Comparison of ENCODE assay signal across 12 mouse cellular contexts in the genomic region with DNA sequence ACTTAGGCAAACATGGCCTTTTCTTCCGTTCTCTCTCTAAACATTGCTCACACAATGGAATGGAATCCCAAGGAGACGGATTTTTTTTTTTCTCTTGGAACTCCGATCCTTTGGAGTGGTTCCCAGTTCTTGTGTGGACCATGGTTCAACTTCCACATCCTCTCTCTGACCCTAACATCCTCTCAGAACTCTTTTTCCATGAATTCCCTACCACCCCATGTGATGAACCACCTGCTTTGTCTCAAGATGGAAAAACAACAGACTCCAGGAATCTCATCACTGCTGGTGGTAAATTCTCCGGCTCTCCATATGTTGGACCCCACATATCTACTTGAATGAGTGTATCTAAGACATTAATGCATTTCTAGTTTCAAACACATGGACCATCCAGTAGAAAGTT.
A peak's percentile ranks its signal among the peaks of the same experiment; 100 is the strongest.
DNase-seq lines count a peak whose midpoint lies in the region; ATAC-seq and TF ChIP-seq lines count a peak whose summit lies in the region.
"Had no signal": no experiment of that assay in that cellular context is flagged by ENCODE, and none has a peak within 500 bp of the region (broad histone marks: within the 10 kb centered on the region; RNA-seq: fewer than 3 reads in every experiment).

No protein-coding gene starts in this region.

- H3K9ac ChIP-seq in embryonic facial prominence, embryonic 14.5 days (ENCODE audit: low read depth, low read length) = no peak overlapping the region
- H3K9ac ChIP-seq in liver, adult 2 months (ENCODE audit: low read depth, low read length) = no peak overlapping the region
- no peak overlapping the region for H3K9ac ChIP-seq in liver, embryonic 12.5 days
- H3K9ac ChIP-seq: midbrain, embryonic 13.5 days; neural tube, embryonic 12.5 days had no signal

- H3K4me2 ChIP-seq in embryonic facial prominence, embryonic 14.5 days (ENCODE audit: low read depth, low read length) = no peak overlapping the region
- H3K4me2 ChIP-seq in liver, embryonic 12.5 days = no peak overlapping the region
- H3K4me2 ChIP-seq: midbrain, embryonic 13.5 days; neural tube, embryonic 12.5 days had no signal

- TF ChIP-seq CTCF in liver, adult 2 months (IDR thresholded peaks at IDR 0.05; ENCODE audit: low read depth, low read length) = no peak

- H3K79me2 ChIP-seq in liver, adult 2 months (ENCODE audit: control insufficient read depth, insufficient read depth, low read length) = no peaks in the 10 kb centered on the region

- no peaks in the 10 kb centered on the region for H3K36me3 ChIP-seq in embryonic facial prominence, embryonic 14.5 days (ENCODE audit: control insufficient read depth, insufficient read depth, low read length)
- no peaks in the 10 kb centered on the region for H3K36me3 ChIP-seq in embryonic facial prominence, embryonic 10.5 days (replicated peaks)
- no peaks in the 10 kb centered on the region for H3K36me3 ChIP-seq in liver, adult 2 months (ENCODE audit: control insufficient read depth, insufficient read depth, low read length)
- no peaks in the 10 kb centered on the region for H3K36me3 ChIP-seq in liver, embryonic 12.5 days
- H3K36me3 ChIP-seq: midbrain, embryonic 13.5 days; neural tube, embryonic 12.5 days had no signal

- H3K9me3 ChIP-seq in embryonic facial prominence, embryonic 14.5 days (ENCODE audit: control insufficient read depth, low read length) = no peaks in the 10 kb centered on the region
- no peaks in the 10 kb centered on the region for H3K9me3 ChIP-seq in embryonic facial prominence, embryonic 10.5 days
- H3K9me3 ChIP-seq in liver, embryonic 12.5 days (replicated peaks) = no peaks in the 10 kb centered on the region
- H3K9me3 ChIP-seq: midbrain, embryonic 13.5 days; neural tube, embryonic 12.5 days had no signal

- DNase-seq in embryonic facial prominence, embryonic 14.5 days (ENCODE audit: low spot score) = peak; percentile 64
- no peak for DNase-seq in embryonic facial prominence, embryonic 10.5 days (ENCODE audit: low spot score)
- DNase-seq in liver, adult 2 months (ENCODE audit: extremely low read depth, low read depth, low spot score) = peak; percentile 21
- DNase-seq in heart, postnatal 4 days = peak; percentile 32
- DNase-seq in lung, postnatal 10 days = peak; percentile 72
- no peak for DNase-seq in thymus, postnatal 4 days
- DNase-seq: retina, postnatal 1 day; thymus, postnatal 36 days had no signal

- no peak overlapping the region for H3K27ac ChIP-seq in embryonic facial prominence, embryonic 14.5 days (replicated peaks; ENCODE audit: low read depth, low read length)
- no peak overlapping the region for H3K27ac ChIP-seq in embryonic facial prominence, embryonic 10.5 days (replicated peaks)
- no peak overlapping the region for H3K27ac ChIP-seq in liver, adult 2 months (replicated peaks; ENCODE audit: insufficient read depth, low read depth, low read length)
- H3K27ac ChIP-seq in liver, embryonic 12.5 days = no peak overlapping the region
- H3K27ac ChIP-seq: midbrain, embryonic 13.5 days; neural tube, embryonic 12.5 days had no signal

- WGBS in embryonic facial prominence, embryonic 14.5 days = 53% methylated on average over 4 of the region's 4 CpGs
- 78% methylated on average over 4 of the region's 4 CpGs for WGBS in embryonic facial prominence, embryonic 10.5 days
- 63% methylated on average over 4 of the region's 4 CpGs for WGBS in liver, adult 2 months
- WGBS in liver, embryonic 12.5 days (ENCODE audit: insufficient replicate concordance) = 53% methylated on average over 4 of the region's 4 CpGs

- no peak for ATAC-seq in embryonic facial prominence, embryonic 14.5 days (ENCODE audit: low read depth)
- no peak for ATAC-seq in liver, embryonic 12.5 days
- ATAC-seq in activated CD4-positive, CD25-positive, alpha-beta regulatory T cell, adult 4 months = no peak
- ATAC-seq: midbrain, embryonic 13.5 days had no signal

- H3K4me3 ChIP-seq in embryonic facial prominence, embryonic 14.5 days (ENCODE audit: low read depth, low read length) = no peak overlapping the region
- no peak overlapping the region for H3K4me3 ChIP-seq in embryonic facial prominence, embryonic 10.5 days
- no peak overlapping the region for H3K4me3 ChIP-seq in liver, adult 2 months (ENCODE audit: insufficient read depth, low read depth, low read length)
- no peak overlapping the region for H3K4me3 ChIP-seq in liver, embryonic 12.5 days
- H3K4me3 ChIP-seq: midbrain, embryonic 13.5 days; neural tube, embryonic 12.5 days had no signal

- no peak for TF ChIP-seq POLR2A in liver, adult 2 months (IDR thresholded peaks at IDR 0.05; ENCODE audit: extremely low read depth, insufficient read depth, low read length)

- H3K27me3 ChIP-seq in embryonic facial prominence, embryonic 14.5 days (replicated peaks; ENCODE audit: control insufficient read depth, insufficient read depth, low read length) = no peaks in the 10 kb centered on the region
- no peaks in the 10 kb centered on the region for H3K27me3 ChIP-seq in embryonic facial prominence, embryonic 10.5 days (replicated peaks; ENCODE audit: low read depth, poor library complexity, severe bottlenecking)
- no peaks in the 10 kb centered on the region for H3K27me3 ChIP-seq in liver, adult 2 months (ENCODE audit: control insufficient read depth, insufficient read depth, low read length)
- H3K27me3 ChIP-seq in liver, embryonic 12.5 days (replicated peaks) = no peaks in the 10 kb centered on the region
- H3K27me3 ChIP-seq: midbrain, embryonic 13.5 days; neural tube, embryonic 12.5 days had no signal

- H3K4me1 ChIP-seq in embryonic facial prominence, embryonic 14.5 days (ENCODE audit: control insufficient read depth, insufficient read depth, low read length) = no peaks in the 10 kb centered on the region
- no peaks in the 10 kb centered on the region for H3K4me1 ChIP-seq in embryonic facial prominence, embryonic 10.5 days
- H3K4me1 ChIP-seq in liver, adult 2 months (ENCODE audit: control insufficient read depth, insufficient read depth, low read length) = no peaks in the 10 kb centered on the region
- no peaks in the 10 kb centered on the region for H3K4me1 ChIP-seq in liver, embryonic 12.5 days
- H3K4me1 ChIP-seq: midbrain, embryonic 13.5 days; neural tube, embryonic 12.5 days had no signal

Comparison
In these comparisons a context has a peak if more than half of its experiments do, and no peak if none do; other contexts are left out.
1. DNase-seq: peak in embryonic facial prominence, embryonic 14.5 days (single experiment), liver, adult 2 months (single experiment), heart, postnatal 4 days (single experiment) and lung, postnatal 10 days (single experiment); none in embryonic facial prominence, embryonic 10.5 days (single experiment) and thymus, postnatal 4 days (single experiment).